ENCODE assay signal across 6 mouse cellular contexts in genomic region chr17:58775451-58775850, GRCm38 (mm10).
DNase-seq lines count a peak whose midpoint lies in the region; TF ChIP-seq lines count a peak whose summit lies in the region.
"Not testable (repeated sequence)": the region's sequence is repeated elsewhere in the genome, so short reads cannot be mapped to it uniquely, and the experiment has no call there.

No protein-coding gene starts in this region.

- not testable (repeated sequence) for H3K4me1 ChIP-seq in ES-Bruce4 (ENCODE audit: control insufficient read depth, insufficient read depth, low read length); ES-E14 (ENCODE audit: control insufficient read depth in 2 of 2, insufficient read depth in 2 of 2, low read length in 2 of 2, poor library complexity in 1 of 2)

- TF ChIP-seq POLR2A in ES-Bruce4 (IDR thresholded peaks at IDR 0.05; ENCODE audit: insufficient read depth, low read length) = not testable (repeated sequence)

- DNase-seq in ES-CJ7 (ENCODE audit: low read depth, low spot score) = peak; percentile 89
- peak; percentile 36 for DNase-seq in ES-E14 (ENCODE audit: low read depth, low spot score)
- peak; percentile 89 for DNase-seq in R1 (ENCODE audit: low read depth, low spot score)
- peak; percentile 54 for DNase-seq in WW6 (ENCODE audit: low read depth, low spot score)
- peak; percentile 80 for DNase-seq in ZHBTc4 (ENCODE audit: low read depth, low spot score)

- not testable (repeated sequence) for H3K9ac ChIP-seq in ES-Bruce4 (ENCODE audit: low read depth, poor library complexity, severe bottlenecking); ES-E14 (ENCODE audit: insufficient read depth, low read depth, low read length, poor library complexity, severe bottlenecking)

- in situ Hi-C loops in ES-E14 (cut with MboI; ENCODE audit: low sequenced_read_pairs in 2 of 2, unreplicated experiment in 2 of 2) = not testable (repeated sequence)

- TF ChIP-seq CTCF in ES-Bruce4 (IDR thresholded peaks at IDR 0.05; ENCODE audit: low read depth, low read length) = not testable (repeated sequence)

- not testable (repeated sequence) for H3K36me3 ChIP-seq in ES-Bruce4 (ENCODE audit: control insufficient read depth, insufficient read depth, low read length, poor library complexity, severe bottlenecking); ES-E14 (ENCODE audit: control insufficient read depth, insufficient read depth, low read length, poor library complexity, severe bottlenecking)

- not testable (repeated sequence) for H3K27ac ChIP-seq in ES-Bruce4 (ENCODE audit: insufficient read depth, low read length); ES-E14 (ENCODE audit: insufficient read depth, low read depth, low read length, poor library complexity, severe bottlenecking)

- 0 out of 2 replicates have a peak, but pooled peaks have one; percentile 31 for TF ChIP-seq EP300 in ES-Bruce4 (IDR thresholded peaks at IDR 0.05; ENCODE audit: insufficient read depth, low read depth, low read length)

- not testable (repeated sequence) for H3K9me3 ChIP-seq in ES-Bruce4 (replicated peaks; ENCODE audit: control insufficient read depth, insufficient read depth, low read length, poor library complexity, severe bottlenecking); ES-E14 (ENCODE audit: control insufficient read depth, insufficient read depth, low read depth, low read length)

- not testable (repeated sequence) for H3K27me3 ChIP-seq in ES-Bruce4 (ENCODE audit: control insufficient read depth, insufficient read depth, low read length, poor library complexity, severe bottlenecking)

- not testable (repeated sequence) for H3K4me3 ChIP-seq in ES-Bruce4 (ENCODE audit: low read depth, low read length); ES-E14 (ENCODE audit: insufficient read depth in 1 of 2, low read depth in 1 of 2, low read length in 2 of 2, poor library complexity in 1 of 2, severe bottlenecking in 1 of 2)

Comparison
In these comparisons a context has a peak if more than half of its experiments do, and no peak if none do; other contexts are left out.
1. DNase-seq: peak in every context shown above with its lines; median percentile 89 in ES-CJ7; 89 in R1; 80 in ZHBTc4; 54 in WW6; 36 in ES-E14.